Mouse (Mus musculus): ENCODE data around the gene Zc3h7a. TPM values are rescaled to one million over a fixed set of nuclear protein-coding genes. Genes with fewer than 3 reads are reported as not detected.

Gene Zc3h7a
- 100 to 1,000 TPM; 210 to 235 TPM for polyA plus RNA-seq (2017; shearing (Covaris generic))

- ATAC-seq: peak; percentile 86
These were observed at the start of gene Zc3h7a for GRCm38 (mm10) chr16:11176208-11176883. TSS of gene Zc3h7a (minus strand) at chr16:11176393.

- ATAC-seq: no peak
These were observed 41.6 kb upstream of the Zc3h7a start for GRCm38 (mm10) chr16:11217801-11218200.

GRCm38 (mm10) chr16:11203600-11204390 is 27.6 kb upstream of the Zc3h7a start:
- ATAC-seq: no peak

GRCm38 (mm10) chr16:11202571-11203554 is 26.7 kb upstream of the Zc3h7a start, which contains the start of gene Rsl1d1:
TSS of gene Rsl1d1 (minus strand) at chr16:11203331.
- ATAC-seq: peak; percentile 95

- no peak for ATAC-seq
These were observed 25.7 kb upstream of the Zc3h7a start for GRCm38 (mm10) chr16:11201740-11202394.

- no peak for ATAC-seq
These were observed 24.1 kb upstream of the Zc3h7a start for GRCm38 (mm10) chr16:11200247-11200646.

- ATAC-seq: no peak
These were observed 22.3 kb upstream of the Zc3h7a start for GRCm38 (mm10) chr16:11198467-11198866.

- ATAC-seq: no peak
These were observed 20.9 kb upstream of the Zc3h7a start for GRCm38 (mm10) chr16:11197052-11197451.

- ATAC-seq: no peak
These were observed 17.0 kb upstream of the Zc3h7a start for GRCm38 (mm10) chr16:11193231-11193630.

GRCm38 (mm10) chr16:11190150-11190549 is 14.0 kb upstream of the Zc3h7a start:
- ATAC-seq: no peak

GRCm38 (mm10) chr16:11177404-11177803 is 1.2 kb upstream of the Zc3h7a start:
- peak; percentile 27 for ATAC-seq

- ATAC-seq: no peak
These were observed 671 bp upstream of the Zc3h7a start for GRCm38 (mm10) chr16:11176884-11177244.

GRCm38 (mm10) chr16:11175489-11176207 is 545 bp downstream of the Zc3h7a start:
- peak; percentile 14 for ATAC-seq

GRCm38 (mm10) chr16:11175100-11175488 is 1.1 kb downstream of the Zc3h7a start:
- no peak for ATAC-seq

GRCm38 (mm10) chr16:11174671-11175081 is 1.5 kb downstream of the Zc3h7a start:
- peak; percentile 10 for ATAC-seq

GRCm38 (mm10) chr16:11171679-11172078 is 4.5 kb downstream of the Zc3h7a start:
- ATAC-seq: no peak

- ATAC-seq: no peak
These were observed 9.8 kb downstream of the Zc3h7a start for GRCm38 (mm10) chr16:11166431-11166830.

GRCm38 (mm10) chr16:11164695-11165255 is 11.4 kb downstream of the Zc3h7a start:
- ATAC-seq: no peak

- ATAC-seq: peak; percentile 96
These were observed 18.5 kb downstream of the Zc3h7a start for GRCm38 (mm10) chr16:11157721-11158120.

- no peak for ATAC-seq
These were observed 21.7 kb downstream of the Zc3h7a start for GRCm38 (mm10) chr16:11154500-11154899.

Data from activated CD4-positive, CD25-positive, alpha-beta regulatory T cell, adult 4 months (primary cell).